Mouse (Mus musculus): ENCODE results near the gene Rpl26. TPM values are rescaled to one million over a fixed set of nuclear protein-coding genes. Genes with fewer than 3 reads are reported as not detected.

Gene Rpl26
- total RNA-seq, 4 experiments from 2014 or later: 779 to 924 (median 859) TPM

Other genes with a start within 250 kb of the Rpl26 start
- 100 to 1,000 TPM; 139 to 165 (median 152) TPM for gene Myh10, start 210.0 kb upstream of the Rpl26 start, total RNA-seq (2022)
- gene Ndel1, start 29.7 kb upstream of the Rpl26 start, total RNA-seq (2022): 100 to 1,000 TPM in 1 of 4 experiments, 10 to 100 TPM in 3; 78.3 to 104 (median 86.6) TPM
- gene Rnf222, start 13.0 kb upstream of the Rpl26 start, total RNA-seq (2022): not detected
- under 1 TPM in 3 of 4 experiments, not detected in 1; 0.32 to 0.58 (median 0.45) TPM for gene Odf4, start 25.5 kb downstream of the Rpl26 start, total RNA-seq (2022)
- gene Arhgef15, start 55.9 kb downstream of the Rpl26 start, total RNA-seq (2022): 10 to 100 TPM in 3 of 4 experiments, 1 to 10 TPM in 1; 9.1 to 16.5 (median 12.0) TPM
- 1 to 10 TPM; 4.9 to 7.4 (median 5.8) TPM for gene Slc25a35, start 66.5 kb downstream of the Rpl26 start, total RNA-seq (2022)
- 10 to 100 TPM; 14.1 to 24.1 (median 15.9) TPM for gene Rangrf, start 73.6 kb downstream of the Rpl26 start, total RNA-seq (2022)
- 10 to 100 TPM; 25.8 to 32.2 (median 26.8) TPM for gene Pfas, start 106.9 kb downstream of the Rpl26 start, total RNA-seq (2022)
- 10 to 100 TPM; 39.8 to 46.9 (median 41.8) TPM for gene Ctc1, start 114.3 kb downstream of the Rpl26 start, total RNA-seq (2022)
- 1 to 10 TPM in 2 of 4 experiments, under 1 TPM in 2; 0.52 to 1.6 (median 0.88) TPM for gene Aurkb, start 144.1 kb downstream of the Rpl26 start, total RNA-seq (2022)
- 10 to 100 TPM; 30.8 to 33.3 (median 31.5) TPM for gene Borcs6, start 158.1 kb downstream of the Rpl26 start, total RNA-seq (2022)
- 10 to 100 TPM; 14.8 to 21.0 (median 19.0) TPM for gene Tmem107, start 169.2 kb downstream of the Rpl26 start, total RNA-seq (2022)
- gene Vamp2, start 186.9 kb downstream of the Rpl26 start, total RNA-seq (2022): 100 to 1,000 TPM; 926 to 962 (median 934) TPM
- 100 to 1,000 TPM in 2 of 4 experiments, 10 to 100 TPM in 2; 91.2 to 107 (median 97.7) TPM for gene Per1, start 193.6 kb downstream of the Rpl26 start, total RNA-seq (2022)
- gene Hes7, start 218.8 kb downstream of the Rpl26 start, total RNA-seq (2022): 1 to 10 TPM in 3 of 4 experiments, under 1 TPM in 1; 0.97 to 1.8 (median 1.2) TPM
- 1 to 10 TPM; 1.4 to 1.7 (median 1.5) TPM for gene 9130213A22Rik, start 221.0 kb downstream of the Rpl26 start, total RNA-seq (2022)
- gene Aloxe3, start 224.3 kb downstream of the Rpl26 start, total RNA-seq (2022): 10 to 100 TPM in 2 of 4 experiments, 1 to 10 TPM in 2; 8.8 to 14.4 (median 10.1) TPM